Mouse (Mus musculus) MEL (cell line): ENCODE data around the gene Rybp. TPM values are rescaled to one million over a fixed set of nuclear protein-coding genes. Genes with fewer than 3 reads are reported as not detected.
A peak's percentile ranks its signal among the peaks of the same experiment; 100 is the strongest.

Experiments used
- DNase-seq: peaks from one replicate; pipeline ENCODE4 v3.0.0; 2011; ENCODE audit warnings: low read depth, low spot score
- H3K27ac ChIP-seq: 2 replicates; pipeline ENCODE4 v1.5.1; 2012; ENCODE audit warnings: low read depth, mild to moderate bottlenecking, control low read depth, low read length, moderate library complexity; ENCODE audit not compliant: control insufficient read depth
- H3K27me3 ChIP-seq, 2 experiments: fragments of 150-350 bp in 1 of 2; sonication (generic) in 1 of 2; 2 replicates each; pipeline ENCODE4 v1.6.1; 2012; ENCODE audit warnings: low read length in 2 of 2, mild to moderate bottlenecking in 2 of 2, improper control_type of control experiment in 1 of 2, moderate library complexity in 1 of 2; ENCODE audit not compliant: insufficient read depth in 2 of 2, control insufficient read depth in 1 of 2
- H3K36me3 ChIP-seq, 2 experiments: 2 replicates each; pipeline ENCODE4 v1.6.1; 2012 to 2014; ENCODE audit warnings: low read length in 2 of 2, improper control_type of control experiment in 1 of 2, inconsistent platforms in 1 of 2, mild to moderate bottlenecking in 1 of 2; ENCODE audit not compliant: insufficient read depth in 2 of 2, control insufficient read depth in 1 of 2
- H3K4me1 ChIP-seq, 2 experiments: fragments of 150-350 bp in 1 of 2; sonication (generic) in 1 of 2; 2 replicates each; pipeline ENCODE4 v1.6.1; 2012; ENCODE audit warnings: low read length in 2 of 2, improper control_type of control experiment in 1 of 2, mild to moderate bottlenecking in 1 of 2; ENCODE audit not compliant: insufficient read depth in 2 of 2, control insufficient read depth in 1 of 2
- H3K4me3 ChIP-seq, 2 experiments: fragments of 150-350 bp in 1 of 2; sonication (generic) in 1 of 2; 2 replicates each; pipeline ENCODE4 v1.5.1; 2012; ENCODE audit warnings: low read depth in 2 of 2, low read length in 2 of 2, mild to moderate bottlenecking in 2 of 2, moderate library complexity in 2 of 2, control low read depth in 1 of 2, improper control_type of control experiment in 1 of 2; ENCODE audit not compliant: control insufficient read depth in 1 of 2, insufficient read depth in 1 of 2
- H3K79me2 ChIP-seq: 2 replicates; pipeline ENCODE4 v1.6.1; 2012; ENCODE audit warnings: mild to moderate bottlenecking, low read length, moderate library complexity; ENCODE audit not compliant: control insufficient read depth, poor library complexity, insufficient read depth
- H3K9ac ChIP-seq: 2 replicates; pipeline ENCODE4 v1.6.1; 2012; ENCODE audit warnings: low read depth, mild to moderate bottlenecking, control low read depth, low read length, moderate library complexity; ENCODE audit not compliant: control insufficient read depth, poor library complexity, severe bottlenecking
- H3K9me3 ChIP-seq: fragments of 150-350 bp; sonication (generic); replicated peaks from 2 replicates; pipeline ENCODE4 v1.6.1; 2012; ENCODE audit warnings: mild to moderate bottlenecking, low read length, improper control_type of control experiment, moderate library complexity; ENCODE audit not compliant: insufficient read depth
- BHLHE40 ChIP-seq: IDR thresholded peaks from 2 replicates; pipeline ENCODE4 v1.6.1; 2012; ENCODE audit warnings: low read depth, mild to moderate bottlenecking, inconsistent platforms, low read length, improper control_type of control experiment, borderline replicate concordance
- CHD2 ChIP-seq: IDR thresholded peaks from 2 replicates; pipeline ENCODE4 v1.6.1; 2011; ENCODE audit warnings: low read length, improper control_type of control experiment
- CTCF ChIP-seq, 3 experiments: IDR thresholded peaks in 2 of 3; conservative IDR thresholded peaks in 1 of 3; 2 replicates each; pipeline ENCODE4 v1.5.1; 2011 to 2012; ENCODE audit warnings: low read length in 3 of 3, low read depth in 2 of 3, mild to moderate bottlenecking in 2 of 3, improper control_type of control experiment in 1 of 3, inconsistent platforms in 1 of 3, mixed read lengths in 1 of 3, moderate library complexity in 1 of 3; ENCODE audit not compliant: control insufficient read depth in 1 of 3, insufficient read depth in 1 of 3, poor library complexity in 1 of 3, severe bottlenecking in 1 of 3
- ELF1 ChIP-seq: IDR thresholded peaks from 2 replicates; pipeline ENCODE4 v1.6.1; 2014; ENCODE audit warnings: low read depth, mild to moderate bottlenecking, inconsistent platforms, low read length, improper control_type of control experiment, moderate library complexity
- EP300 ChIP-seq, 2 experiments: IDR thresholded peaks; 2 replicates each; pipeline ENCODE4 v1.6.1; 2011; ENCODE audit warnings: improper control_type of control experiment in 2 of 2, low read length in 2 of 2, low read depth in 1 of 2, mild to moderate bottlenecking in 1 of 2
- ETS1 ChIP-seq: IDR thresholded peaks from 2 replicates; pipeline ENCODE4 v1.6.1; 2012; ENCODE audit warnings: low read depth, mild to moderate bottlenecking, inconsistent platforms, low read length, improper control_type of control experiment, moderate library complexity
- GABPA ChIP-seq: IDR thresholded peaks from 2 replicates; pipeline ENCODE4 v1.6.1; 2012; ENCODE audit warnings: low read depth, mild to moderate bottlenecking, inconsistent platforms, low read length, improper control_type of control experiment, moderate library complexity
- GATA1 ChIP-seq: IDR thresholded peaks from 2 replicates; pipeline ENCODE4 v1.6.1; 2011; ENCODE audit warnings: low read depth, low read length, improper control_type of control experiment
- JUND ChIP-seq: IDR thresholded peaks from 2 replicates; pipeline ENCODE4 v1.6.1; 2011; ENCODE audit warnings: low read depth, mild to moderate bottlenecking, improper control_type of control experiment, low read length
- MAX ChIP-seq: IDR thresholded peaks from 2 replicates; pipeline ENCODE4 v1.6.1; 2011; ENCODE audit warnings: low read length, improper control_type of control experiment
- MAZ ChIP-seq: IDR thresholded peaks from 2 replicates; pipeline ENCODE4 v1.6.1; 2012; ENCODE audit warnings: low read depth, mild to moderate bottlenecking, inconsistent platforms, low read length, improper control_type of control experiment
- MEF2A ChIP-seq: IDR thresholded peaks from 2 replicates; pipeline ENCODE4 v1.6.1; 2014; ENCODE audit warnings: low read depth, mild to moderate bottlenecking, inconsistent platforms, low read length, improper control_type of control experiment; ENCODE audit not compliant: poor library complexity, insufficient replicate concordance, severe bottlenecking; ENCODE audit errors: extremely low read depth
- NELFE ChIP-seq: IDR thresholded peaks from 2 replicates; pipeline ENCODE4 v1.6.1; 2011; ENCODE audit warnings: low read depth, low read length, improper control_type of control experiment
- POLR2AphosphoS5 ChIP-seq: IDR thresholded peaks from 2 replicates; pipeline ENCODE4 v1.6.1; 2012; ENCODE audit warnings: low read depth, borderline replicate concordance, mild to moderate bottlenecking, inconsistent platforms, low read length, moderate library complexity, mixed read lengths
- RAD21 ChIP-seq: IDR thresholded peaks from 2 replicates; pipeline ENCODE4 v1.6.1; 2011; ENCODE audit warnings: mild to moderate bottlenecking, low read depth, low read length, improper control_type of control experiment
- RCOR1 ChIP-seq: IDR thresholded peaks from 2 replicates; pipeline ENCODE4 v1.6.1; 2012; ENCODE audit warnings: low read depth, mild to moderate bottlenecking, inconsistent platforms, low read length, improper control_type of control experiment
- SIN3A ChIP-seq: IDR thresholded peaks from 2 replicates; pipeline ENCODE4 v1.6.1; 2012; ENCODE audit warnings: low read length, improper control_type of control experiment, inconsistent platforms
- SMC3 ChIP-seq: IDR thresholded peaks from 2 replicates; pipeline ENCODE4 v1.6.1; 2011; ENCODE audit warnings: low read depth, low read length, improper control_type of control experiment
- TAL1 ChIP-seq: IDR thresholded peaks from 2 replicates; pipeline ENCODE4 v1.6.1; 2012; ENCODE audit warnings: mild to moderate bottlenecking, inconsistent platforms, low read length, moderate library complexity, mixed read lengths
- USF1 ChIP-seq: IDR thresholded peaks from 2 replicates; pipeline ENCODE4 v1.6.1; 2014; ENCODE audit warnings: low read depth, mild to moderate bottlenecking, inconsistent platforms, low read length, improper control_type of control experiment, moderate library complexity
- USF2 ChIP-seq, 2 experiments: IDR thresholded peaks; 2 replicates each; pipeline ENCODE4 v1.6.1; 2011 to 2012; ENCODE audit warnings: improper control_type of control experiment in 2 of 2, low read length in 2 of 2, borderline replicate concordance in 1 of 2, inconsistent platforms in 1 of 2, low read depth in 1 of 2, mild to moderate bottlenecking in 1 of 2; ENCODE audit not compliant: insufficient read depth in 1 of 2
- ZC3H11A ChIP-seq: IDR thresholded peaks from 2 replicates; pipeline ENCODE4 v1.6.1; 2012; ENCODE audit warnings: low read depth, mild to moderate bottlenecking, inconsistent platforms, low read length, improper control_type of control experiment
- ZMIZ1 ChIP-seq: IDR thresholded peaks from 2 replicates; pipeline ENCODE4 v1.6.1; 2012; ENCODE audit warnings: low read depth, mild to moderate bottlenecking, inconsistent platforms, low read length, improper control_type of control experiment, moderate library complexity
- polyA plus RNA-seq, 2 experiments: library from polyadenylated mRNA; stranded (reverse) in 1 of 2; unstranded in 1 of 2; fragments of >175 nt in 1 of 2; fragments of >200 nt in 1 of 2; gene quantifications; 2 replicates each; pipeline versions ENCODE4 v1.2.1 to v1.2.4; 2012; ENCODE audit warnings: low replicate concordance in 2 of 2, low read depth in 1 of 2; ENCODE audit not compliant: insufficient read length in 2 of 2, insufficient read depth in 1 of 2, missing spikeins in 1 of 2
- total RNA-seq: library from RNA; depleted of rRNA; stranded (reverse); fragments of 300-350 nt; gene quantifications from 2 replicates; pipeline ENCODE4 v1.2.3, GENCODE M21; 2012

Rybp gene
- total and polyA plus RNA-seq, 3 experiments, result 0.08 to 3.8 TPM; not detected in 1

- no peaks in the 10 kb centered on the region for H3K27me3 ChIP-seq
- TF ChIP-seq JUND (no peak), USF1 (no peak), POLR2AphosphoS5 (no peak), ETS1 (no peak), NELFE (no peak), USF2 (IDR thresholded peaks at IDR 0.05; ENCODE audit: borderline replicate concordance in 1 of 2, insufficient read depth in 1 of 2, low read depth in 1 of 2, low read length in 2 of 2) (no peak), TAL1 (no peak), ELF1 (no peak), CHD2 (no peak), SIN3A (no peak), GABPA (no peak), SMC3 (no peak), CTCF (IDR thresholded peaks at IDR 0.05 in 2 of 3, conservative IDR thresholded peaks at IDR 0.05 in 1 of 3; ENCODE audit: control insufficient read depth in 1 of 3, insufficient read depth in 1 of 3, low read depth in 2 of 3, low read length in 3 of 3, poor library complexity in 1 of 3, severe bottlenecking in 1 of 3) (no peak)
- TF ChIP-seq, all 39 proteins: peak for 0
- Histone ChIP-seq H3K4me3 (no peak overlapping the region), H3K9me3 (no peaks in the 10 kb centered on the region), H3K4me1 (no peaks in the 10 kb centered on the region), H3K9ac (no peak overlapping the region), H3K79me2 (peaks cover 7% of the 10 kb centered on the region; the same call in 1 of the 2 replicates), H3K27ac (no peak overlapping the region), H3K36me3 (no peaks in the 10 kb centered on the region)
- no peak for DNase-seq
Observed at GRCm38 (mm10) chr6:100223932-100224331, 63.4 kb downstream of the Rybp start.

- no peak overlapping the region for H3K9ac ChIP-seq
- no peak for TF ChIP-seq MAZ
- no peak for TF ChIP-seq USF2 (IDR thresholded peaks at IDR 0.05; ENCODE audit: borderline replicate concordance in 1 of 2, insufficient read depth in 1 of 2, low read depth in 1 of 2, low read length in 2 of 2)
- no peak for TF ChIP-seq RCOR1
- TF ChIP-seq CHD2, result no peak
- no peak for TF ChIP-seq ZC3H11A
- TF ChIP-seq EP300 (IDR thresholded peaks at IDR 0.05; ENCODE audit: low read depth in 1 of 2, low read length in 2 of 2), result no peak
- no peak for TF ChIP-seq ZMIZ1
- no peak for TF ChIP-seq POLR2AphosphoS5
- no peak for TF ChIP-seq GATA1
- no peak for TF ChIP-seq MAX
- no peak for TF ChIP-seq MEF2A
- no peak for TF ChIP-seq BHLHE40
- no peak for TF ChIP-seq RAD21
- H3K27ac ChIP-seq, result no peak overlapping the region
- peaks cover 7% of the 10 kb centered on the region; the same call in 1 of the 2 replicates for H3K79me2 ChIP-seq
- no peaks in the 10 kb centered on the region for H3K27me3 ChIP-seq
- DNase-seq, result peak; percentile 1
- H3K9me3 ChIP-seq, result no peaks in the 10 kb centered on the region
- H3K4me3 ChIP-seq, result no peak overlapping the region
- no peaks in the 10 kb centered on the region for H3K4me1 ChIP-seq
- H3K36me3 ChIP-seq, result no peaks in the 10 kb centered on the region
Observed at GRCm38 (mm10) chr6:100223435-100223834, 63.9 kb downstream of the Rybp start.
